Mouse (Mus musculus): ENCODE data around the gene Selplg.

DNA sequence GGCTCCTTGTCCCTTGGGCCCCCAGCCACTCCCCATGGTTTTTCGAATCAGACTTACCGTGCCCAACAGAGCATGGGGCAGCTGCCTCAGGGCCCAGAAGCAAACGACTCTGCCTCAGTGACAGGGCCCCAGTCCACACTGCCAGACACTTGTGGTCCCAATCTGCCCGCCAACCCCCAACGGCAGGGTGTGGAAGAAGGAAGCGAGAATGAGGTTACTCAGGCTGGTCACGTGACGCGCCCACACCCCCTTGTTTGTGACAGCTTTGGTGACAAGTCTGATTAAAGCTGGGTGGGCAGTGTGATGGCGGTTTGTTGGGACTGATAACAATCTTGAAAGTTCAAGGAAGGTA is 2.2 kb downstream of the Selplg start:
- TF ChIP-seq CTCF (IDR thresholded peaks at IDR 0.05) (no peak), EP300 (IDR thresholded peaks at IDR 0.05) (no peak)
